Mouse (Mus musculus) liver, embryonic 15.5 days (tissue): ENCODE data around the gene Syne4. TPM values are rescaled to one million over a fixed set of nuclear protein-coding genes. Genes with fewer than 3 reads are reported as not detected.
A peak's percentile ranks its signal among the peaks of the same experiment; 100 is the strongest.

Experiments
- ATAC-seq: fragments of 200-750 bp; cut with Nextera tagmentation; 2 replicates; pipeline ENCODE4 v1.8.0; 2017; ENCODE audit warnings: moderate number of reproducible peaks, mild to moderate bottlenecking, moderate library complexity; ENCODE audit not compliant: insufficient read depth
- H3K27ac ChIP-seq: fragments of 300-500 bp; sonication (generic); replicated peaks from 2 replicates; pipeline ENCODE4 v1.5.1; 2015; ENCODE audit warnings: mild to moderate bottlenecking, inconsistent platforms
- H3K27me3 ChIP-seq: fragments of 300-500 bp; sonication (generic); 2 replicates; pipeline ENCODE4 v1.6.1; 2015; ENCODE audit warnings: mild to moderate bottlenecking, inconsistent platforms
- H3K36me3 ChIP-seq: fragments of 300-500 bp; sonication (generic); replicated peaks from 2 replicates; pipeline ENCODE4 v1.6.1; 2015; ENCODE audit warnings: moderate library complexity, mild to moderate bottlenecking, inconsistent platforms
- H3K4me1 ChIP-seq: fragments of 300-500 bp; sonication (generic); replicated peaks from 2 replicates; pipeline ENCODE4 v1.6.1; 2015; ENCODE audit warnings: inconsistent platforms
- H3K4me2 ChIP-seq: fragments of 300-500 bp; sonication (generic); 2 replicates; pipeline ENCODE4 v1.6.1; 2015; ENCODE audit warnings: moderate library complexity, mild to moderate bottlenecking, inconsistent platforms
- H3K4me3 ChIP-seq: fragments of 300-500 bp; sonication (generic); replicated peaks from 2 replicates; pipeline ENCODE4 v1.5.1; 2015; ENCODE audit warnings: mild to moderate bottlenecking, inconsistent platforms
- H3K9ac ChIP-seq: fragments of 300-500 bp; sonication (generic); 2 replicates; pipeline ENCODE4 v1.6.1; 2015; ENCODE audit warnings: moderate library complexity, mild to moderate bottlenecking, inconsistent platforms
- H3K9me3 ChIP-seq: fragments of 300-500 bp; sonication (generic); replicated peaks from 2 replicates; pipeline ENCODE4 v1.6.1; 2016; ENCODE audit warnings: inconsistent platforms
- WGBS: fragments of 180-500 bp; shearing (Covaris S2); methylation state at CpG from one replicate; pipeline ENCODE4 v1.1.7; 2015; ENCODE audit warnings: mixed read lengths; ENCODE audit not compliant: insufficient replicate concordance; 5-methylcytosine and 5-hydroxymethylcytosine counted together
- polyA plus RNA-seq: library from polyadenylated mRNA; unstranded; fragments of >200 nt; fragmentation: Nextera tagmentation; extraction: Ambion mirVana; gene quantifications from 2 replicates; pipeline ENCODE4 v1.2.1, GENCODE M21; 2015

Syne4 gene
- polyA plus RNA-seq, result 15.7 and 20.2 TPM in 2 replicates

- no peaks in the 10 kb centered on the region for H3K9me3 ChIP-seq
- peak within 1 kb of the TSS; percentile 47 for H3K4me2 ChIP-seq
- H3K9ac ChIP-seq, result peak within 1 kb of the TSS; percentile 11; the same call in 1 of the 2 replicates
- ATAC-seq, result 0 out of 2 replicates have a peak, but pooled peaks have one; percentile 30
- 9% methylated on average over 9 of the region's 9 CpGs for WGBS
- H3K4me1 ChIP-seq, result peaks cover 16% of the 10 kb centered on the region
- H3K27me3 ChIP-seq, result no peaks in the 10 kb centered on the region
- peak within 1 kb of the TSS; percentile 46 for H3K4me3 ChIP-seq
- H3K27ac ChIP-seq, result no peak within 1 kb of the TSS; the same call in 1 of the 2 replicates
- H3K36me3 ChIP-seq, result 0 out of 2 replicates have a peak, but pooled peaks cover 3% of the 10 kb centered on the region
Observed at GRCm38 (mm10) chr7:30314721-30315155, at the start of gene Syne4. Gene Syne4, plus strand, starts transcription at chr7:30314807.

GRCm38 (mm10) chr7:30265041-30265440 lies 49.6 kb upstream of the Syne4 start:
- H3K36me3 ChIP-seq, result peaks cover 85% of the 10 kb centered on the region

DNA sequence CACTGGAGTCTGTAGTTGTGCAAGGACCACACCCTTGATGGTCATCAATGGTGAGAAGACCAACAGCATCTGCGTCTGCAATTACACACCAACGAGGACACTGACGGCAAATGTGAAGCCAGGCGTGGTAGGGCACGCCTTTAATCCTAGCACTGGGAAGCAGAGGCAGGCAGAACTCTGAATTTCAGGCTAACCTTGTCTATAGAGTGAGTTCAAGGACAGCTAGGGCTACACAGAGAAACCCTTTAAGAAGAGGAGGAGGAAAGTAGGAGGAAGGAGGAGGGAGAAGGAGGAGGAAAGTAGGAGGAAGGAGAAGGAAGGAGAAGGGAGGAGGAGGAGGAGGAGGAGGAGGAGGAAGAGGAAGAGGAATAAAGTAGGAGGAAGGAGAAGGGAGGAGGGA lies 49.1 kb upstream of the Syne4 start:
- Histone ChIP-seq H3K4me3 (no peak overlapping the region), H3K27ac (no peak overlapping the region), H3K9ac (no peak overlapping the region), H3K36me3 (peaks cover 86% of the 10 kb centered on the region), H3K27me3 (no peaks in the 10 kb centered on the region), H3K4me1 (no peaks in the 10 kb centered on the region), H3K9me3 (no peaks in the 10 kb centered on the region), H3K4me2 (no peak overlapping the region)
- WGBS, result 78% methylated on average over 5 of the region's 5 CpGs
- ATAC-seq, result no peak

More at GRCm38 (mm10) chr7:30265041-30265440, 49.6 kb upstream of the Syne4 start:
- H3K4me3 ChIP-seq, result no peak overlapping the region
- no peaks in the 10 kb centered on the region for H3K4me1 ChIP-seq
- no peak overlapping the region for H3K4me2 ChIP-seq
- no peak for ATAC-seq
- H3K27me3 ChIP-seq, result no peaks in the 10 kb centered on the region
- no peak overlapping the region for H3K27ac ChIP-seq
- H3K9ac ChIP-seq, result no peak overlapping the region
- H3K9me3 ChIP-seq, result no peaks in the 10 kb centered on the region
- WGBS, result 50% methylated on average over 2 of the region's 2 CpGs

GRCm38 (mm10) chr7:30265935-30266334 lies 48.7 kb upstream of the Syne4 start:
- ATAC-seq, result no peak
- H3K9ac ChIP-seq, result no peak overlapping the region
- H3K36me3 ChIP-seq, result peaks cover 88% of the 10 kb centered on the region
- H3K4me1 ChIP-seq, result no peaks in the 10 kb centered on the region
- H3K27ac ChIP-seq, result no peak overlapping the region
- 76% methylated on average over 7 of the region's 7 CpGs for WGBS
- no peak overlapping the region for H3K4me2 ChIP-seq
- no peak overlapping the region for H3K4me3 ChIP-seq
- no peaks in the 10 kb centered on the region for H3K27me3 ChIP-seq
- H3K9me3 ChIP-seq, result no peaks in the 10 kb centered on the region

- 81% methylated on average over 3 of the region's 3 CpGs for WGBS
- no peaks in the 10 kb centered on the region for H3K4me1 ChIP-seq
- H3K9me3 ChIP-seq, result no peaks in the 10 kb centered on the region
- no peak overlapping the region for H3K27ac ChIP-seq
- H3K9ac ChIP-seq, result no peak overlapping the region
- H3K4me2 ChIP-seq, result no peak overlapping the region
- no peaks in the 10 kb centered on the region for H3K27me3 ChIP-seq
- no peak overlapping the region for H3K4me3 ChIP-seq
- no peak for ATAC-seq
- peaks cover 87% of the 10 kb centered on the region for H3K36me3 ChIP-seq
Observed at GRCm38 (mm10) chr7:30266780-30267179, 47.8 kb upstream of the Syne4 start.

DNA sequence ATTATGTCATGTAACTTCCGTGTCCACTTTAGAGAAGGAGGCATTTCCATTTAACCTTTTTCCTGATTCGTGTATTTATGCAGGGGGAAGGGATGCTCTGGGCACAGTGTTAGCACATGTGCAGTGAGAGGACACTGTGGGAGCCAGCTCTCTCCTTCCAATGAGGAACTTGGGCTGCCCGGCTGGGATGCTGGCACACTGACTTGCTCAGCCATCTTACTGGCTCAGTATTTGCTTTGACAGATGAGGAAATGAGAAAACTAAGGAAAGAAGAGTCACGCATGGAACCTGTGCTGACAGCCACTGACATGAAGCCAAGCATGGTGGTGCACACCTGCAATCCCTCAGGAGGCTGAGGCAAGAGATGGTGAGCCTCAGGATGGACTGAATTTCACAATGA lies 45.0 kb upstream of the Syne4 start:
- H3K9ac ChIP-seq, result no peak overlapping the region
- H3K4me2 ChIP-seq, result no peak overlapping the region
- H3K27ac ChIP-seq, result no peak overlapping the region
- H3K4me3 ChIP-seq, result no peak overlapping the region
- H3K27me3 ChIP-seq, result no peaks in the 10 kb centered on the region
- no peaks in the 10 kb centered on the region for H3K4me1 ChIP-seq
- 76% methylated on average over 4 of the region's 4 CpGs for WGBS
- peaks cover 83% of the 10 kb centered on the region for H3K36me3 ChIP-seq
- H3K9me3 ChIP-seq, result no peaks in the 10 kb centered on the region
- ATAC-seq, result no peak

GRCm38 (mm10) chr7:30274383-30274782 lies 40.2 kb upstream of the Syne4 start:
- H3K4me1 ChIP-seq, result peaks cover 17% of the 10 kb centered on the region
- H3K27ac ChIP-seq, result no peak overlapping the region
- no peak overlapping the region for H3K4me3 ChIP-seq
- no peak overlapping the region for H3K4me2 ChIP-seq
- 78% methylated on average over 6 of the region's 6 CpGs for WGBS
- no peaks in the 10 kb centered on the region for H3K27me3 ChIP-seq
- H3K36me3 ChIP-seq, result peaks cover 39% of the 10 kb centered on the region
- H3K9ac ChIP-seq, result no peak overlapping the region
- H3K9me3 ChIP-seq, result no peaks in the 10 kb centered on the region
- no peak for ATAC-seq

GRCm38 (mm10) chr7:30278911-30279310 lies 35.7 kb upstream of the Syne4 start:
- ATAC-seq, result no peak
- H3K9ac ChIP-seq, result peak overlapping the region; percentile 70; the same call in 1 of the 2 replicates
- H3K4me3 ChIP-seq, result peak overlapping the region; percentile 79
- H3K4me2 ChIP-seq, result peak overlapping the region; percentile 95
- no peaks in the 10 kb centered on the region for H3K27me3 ChIP-seq
- peaks cover 33% of the 10 kb centered on the region for H3K4me1 ChIP-seq
- H3K9me3 ChIP-seq, result no peaks in the 10 kb centered on the region
- H3K36me3 ChIP-seq, result peaks cover 7% of the 10 kb centered on the region; the same call in 1 of the 2 replicates
- H3K27ac ChIP-seq, result no peak overlapping the region
- 47% methylated on average over 2 of the region's 2 CpGs for WGBS

DNA sequence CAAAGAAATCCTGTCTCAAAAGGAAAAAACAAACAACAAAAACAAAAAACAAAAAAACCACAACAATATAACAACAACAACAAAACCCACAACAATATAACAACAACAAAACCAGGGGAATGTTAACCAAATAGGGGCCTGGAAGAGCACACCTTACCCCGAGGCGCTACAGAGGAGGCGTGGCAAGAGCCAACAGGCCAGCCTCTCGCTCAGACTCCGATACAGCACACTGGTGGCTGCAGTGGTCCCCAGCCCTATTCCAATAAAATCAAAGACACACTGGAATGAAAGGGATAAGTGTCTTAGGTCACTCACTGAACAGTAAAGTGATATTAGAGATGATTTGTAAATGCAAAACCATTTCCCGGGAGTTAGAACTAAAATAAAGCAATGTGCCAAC lies 35.1 kb upstream of the Syne4 start:
- Histone ChIP-seq H3K4me1 (peaks cover 33% of the 10 kb centered on the region), H3K9ac (peak overlapping the region; percentile 70), H3K27me3 (no peaks in the 10 kb centered on the region), H3K4me2 (peak overlapping the region; percentile 95), H3K4me3 (peak overlapping the region; percentile 79), H3K36me3 (0 out of 2 replicates have a peak, but pooled peaks cover under 1% of the 10 kb centered on the region), H3K9me3 (no peaks in the 10 kb centered on the region), H3K27ac (peak overlapping the region; percentile 98)
- WGBS, result 0% methylated on average over 6 of the region's 6 CpGs
- ATAC-seq, result peak; percentile 51

GRCm38 (mm10) chr7:30279951-30280669 lies 34.5 kb upstream of the Syne4 start, which contains the start of the genes Thap8 and Wdr62:
Gene Thap8, plus strand, starts transcription at chr7:30280094.
Gene Wdr62, minus strand, starts transcription at chr7:30280419.
- ATAC-seq, result peak; percentile 91

DNA sequence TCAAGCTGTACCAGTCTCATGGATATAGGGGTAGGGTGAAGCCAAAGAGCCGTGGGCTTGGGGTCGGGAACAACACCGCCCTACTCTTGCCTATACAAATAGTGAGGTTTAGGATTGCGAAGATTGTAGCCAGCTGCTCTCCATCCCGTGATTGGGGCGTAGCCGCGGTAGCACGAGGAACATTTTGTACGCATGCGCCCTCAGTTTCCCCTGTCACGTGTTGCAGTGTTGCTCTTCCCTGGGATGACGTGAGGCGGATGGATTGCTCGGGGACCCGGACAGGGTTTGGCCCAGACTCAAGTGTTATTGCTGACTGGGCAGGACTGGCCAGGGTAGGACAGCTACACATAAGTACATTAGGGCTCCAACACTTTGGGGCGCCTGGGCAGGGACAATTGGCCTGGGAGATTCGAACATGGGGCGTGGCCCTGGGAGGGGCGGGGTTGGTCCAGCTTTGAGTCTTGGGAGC lies 33.9 kb upstream of the Syne4 start:
- Histone ChIP-seq H3K9ac (peak overlapping the region; percentile 31), H3K27me3 (0 out of 2 replicates have a peak, but pooled peaks cover 3% of the 10 kb centered on the region), H3K4me1 (peaks cover 33% of the 10 kb centered on the region), H3K36me3 (no peaks in the 10 kb centered on the region), H3K27ac (peak overlapping the region; percentile 98), H3K4me2 (peak overlapping the region; percentile 95), H3K4me3 (peak overlapping the region; percentile 79), H3K9me3 (no peaks in the 10 kb centered on the region)
- ATAC-seq, result peak; percentile 31
- under 1% methylated on average over 20 of the region's 20 CpGs for WGBS

More at GRCm38 (mm10) chr7:30279951-30280669, 34.5 kb upstream of the Syne4 start, which contains the start of the genes Thap8 and Wdr62:
- Histone ChIP-seq H3K9ac (peak within 1 kb of the TSS; percentile 70), H3K4me1 (peaks cover 33% of the 10 kb centered on the region), H3K9me3 (no peaks in the 10 kb centered on the region), H3K27me3 (no peaks in the 10 kb centered on the region), H3K4me2 (peak within 1 kb of the TSS; percentile 95), H3K4me3 (peak within 1 kb of the TSS; percentile 79), H3K27ac (peak within 1 kb of the TSS; percentile 98), H3K36me3 (no peaks in the 10 kb centered on the region)
- WGBS, result under 1% methylated on average over 49 of the region's 49 CpGs
